Mouse (Mus musculus): ENCODE measurements around the gene Rbm5. TPM values are rescaled to one million over a fixed set of nuclear protein-coding genes. Genes with fewer than 3 reads are reported as not detected.

Gene Rbm5
- polyA plus RNA-seq, 1 experiment from 2014 or later, result 199 TPM

DNA sequence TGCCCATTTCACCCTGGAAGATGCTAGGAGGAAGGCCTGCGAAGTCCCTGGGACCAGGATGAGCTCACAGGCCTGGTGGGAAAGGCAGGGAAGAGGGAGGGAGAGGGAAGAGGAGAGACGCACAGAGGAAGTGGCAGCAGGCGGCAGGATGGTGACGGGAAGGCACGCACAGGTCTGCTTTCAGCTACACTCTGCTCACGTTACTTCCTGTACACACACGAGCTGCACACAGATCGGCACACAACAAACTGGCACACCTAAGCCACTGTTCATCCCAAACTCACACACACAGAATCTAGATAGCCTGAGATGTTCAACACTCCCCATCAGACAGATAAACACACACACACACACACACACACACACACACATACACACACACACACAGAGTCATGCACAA is 80.4 kb downstream of the Rbm5 start:
- Histone ChIP-seq H3K4me3 (replicated peaks; ENCODE audit: low read length) (no peak overlapping the region), H3K27ac (no peak overlapping the region), H3K9ac (no peak overlapping the region), H3K4me2 (replicated peaks) (no peak overlapping the region), H3K36me3 (replicated peaks; ENCODE audit: control insufficient read depth, insufficient read depth) (peaks cover 60% of the 10 kb centered on the region), H3K9me3 (ENCODE audit: control insufficient read depth, low read length) (no peaks in the 10 kb centered on the region), H3K4me1 (replicated peaks; ENCODE audit: control insufficient read depth, insufficient read depth, low read length) (no peaks in the 10 kb centered on the region), H3K27me3 (ENCODE audit: control insufficient read depth, insufficient read depth, low read length) (no peaks in the 10 kb centered on the region)
- WGBS, result 82% methylated on average over 8 of the region's 8 CpGs
- DNase-seq (ENCODE audit: low spot score) (no peak), ATAC-seq (ENCODE audit: low FRiP score) (no peak)

Other genes with a start within 250 kb of the Rbm5 start
- gene Tmem115, start 237.1 kb downstream of the Rbm5 start, polyA plus RNA-seq (2014; fragmentation: Nextera tagmentation; extraction: Ambion mirVana), result 47.1 and 51.7 TPM in 2 replicates
- 44.9 and 49.3 TPM in 2 replicates for gene Cyb561d2, start 228.8 kb downstream of the Rbm5 start, polyA plus RNA-seq (2014; fragmentation: Nextera tagmentation; extraction: Ambion mirVana)
- 65.8 and 71.4 TPM in 2 replicates for gene Nprl2, start 228.8 kb downstream of the Rbm5 start, polyA plus RNA-seq (2014; fragmentation: Nextera tagmentation; extraction: Ambion mirVana)
- gene Zmynd10, start 223.7 kb downstream of the Rbm5 start, polyA plus RNA-seq (2014; fragmentation: Nextera tagmentation; extraction: Ambion mirVana), result 3.3 TPM in 2 replicates
- gene Rassf1, start 219.4 kb downstream of the Rbm5 start, polyA plus RNA-seq (2014; fragmentation: Nextera tagmentation; extraction: Ambion mirVana), result 32.6 and 33.5 TPM in 2 replicates
- 115 and 130 TPM in 2 replicates for gene Tusc2, start 207.7 kb downstream of the Rbm5 start, polyA plus RNA-seq (2014; fragmentation: Nextera tagmentation; extraction: Ambion mirVana)
- 71.7 and 76.6 TPM in 2 replicates for gene Hyal2, start 203.1 kb downstream of the Rbm5 start, polyA plus RNA-seq (2014; fragmentation: Nextera tagmentation; extraction: Ambion mirVana)
- 3.1 and 4.9 TPM in 2 replicates for gene Hyal1, start 194.1 kb downstream of the Rbm5 start, polyA plus RNA-seq (2014; fragmentation: Nextera tagmentation; extraction: Ambion mirVana)
- 14.4 and 16.4 TPM in 2 replicates for gene Naa80, start 192.1 kb downstream of the Rbm5 start, polyA plus RNA-seq (2014; fragmentation: Nextera tagmentation; extraction: Ambion mirVana)
- 0.96 and 1.2 TPM in 2 replicates for gene Hyal3, start 190.2 kb downstream of the Rbm5 start, polyA plus RNA-seq (2014; fragmentation: Nextera tagmentation; extraction: Ambion mirVana)
- gene Ifrd2, start 183.4 kb downstream of the Rbm5 start, polyA plus RNA-seq (2014; fragmentation: Nextera tagmentation; extraction: Ambion mirVana), result 11.2 and 16.5 TPM in 2 replicates
- 4.2 and 4.5 TPM in 2 replicates for gene Sema3b, start 161.8 kb downstream of the Rbm5 start, polyA plus RNA-seq (2014; fragmentation: Nextera tagmentation; extraction: Ambion mirVana)
- gene Gnai2, start 135.6 kb downstream of the Rbm5 start, polyA plus RNA-seq (2014; fragmentation: Nextera tagmentation; extraction: Ambion mirVana), result 282 and 291 TPM in 2 replicates
- 48.3 and 48.5 TPM in 2 replicates for gene Slc38a3, start 101.5 kb downstream of the Rbm5 start, polyA plus RNA-seq (2014; fragmentation: Nextera tagmentation; extraction: Ambion mirVana)
- 1.3 TPM in 2 replicates for gene Gnat1, start 91.3 kb downstream of the Rbm5 start, polyA plus RNA-seq (2014; fragmentation: Nextera tagmentation; extraction: Ambion mirVana)
- gene Sema3f, start 60.5 kb downstream of the Rbm5 start, polyA plus RNA-seq (2014; fragmentation: Nextera tagmentation; extraction: Ambion mirVana), result 17.5 and 17.7 TPM in 2 replicates
- gene Rbm6, start 102.2 kb upstream of the Rbm5 start, polyA plus RNA-seq (2014; fragmentation: Nextera tagmentation; extraction: Ambion mirVana), result 79.2 and 80.4 TPM in 2 replicates
- gene Mon1a, start 117.2 kb upstream of the Rbm5 start, polyA plus RNA-seq (2014; fragmentation: Nextera tagmentation; extraction: Ambion mirVana), result 22.1 and 23.1 TPM in 2 replicates
- 0.95 and 1.2 TPM in 2 replicates for gene Mst1r, start 135.9 kb upstream of the Rbm5 start, polyA plus RNA-seq (2014; fragmentation: Nextera tagmentation; extraction: Ambion mirVana)
- not detected in 2 replicates for gene Actl11, start 157.5 kb upstream of the Rbm5 start, polyA plus RNA-seq (2014; fragmentation: Nextera tagmentation; extraction: Ambion mirVana)
- gene Camkv, start 164.7 kb upstream of the Rbm5 start, polyA plus RNA-seq (2014; fragmentation: Nextera tagmentation; extraction: Ambion mirVana), result 16.7 and 20.0 TPM in 2 replicates
- 8.4 and 8.6 TPM in 2 replicates for gene Traip, start 179.1 kb upstream of the Rbm5 start, polyA plus RNA-seq (2014; fragmentation: Nextera tagmentation; extraction: Ambion mirVana)
- gene Uba7, start 204.5 kb upstream of the Rbm5 start, polyA plus RNA-seq (2014; fragmentation: Nextera tagmentation; extraction: Ambion mirVana), result 5.5 and 8.7 TPM in 2 replicates
- 1.2 and 1.3 TPM in 2 replicates for gene Gm20661, start 212.1 kb upstream of the Rbm5 start, polyA plus RNA-seq (2014; fragmentation: Nextera tagmentation; extraction: Ambion mirVana)
- 16.3 and 18.1 TPM in 2 replicates for gene Inka1, start 214.9 kb upstream of the Rbm5 start, polyA plus RNA-seq (2014; fragmentation: Nextera tagmentation; extraction: Ambion mirVana)
- gene Cdhr4, start 221.5 kb upstream of the Rbm5 start, polyA plus RNA-seq (2014; fragmentation: Nextera tagmentation; extraction: Ambion mirVana), result 2.2 and 3.4 TPM in 2 replicates
- 0.68 TPM in 1 of 2 replicates, not detected in the other for gene Gm20662, start 225.4 kb upstream of the Rbm5 start, polyA plus RNA-seq (2014; fragmentation: Nextera tagmentation; extraction: Ambion mirVana)
- 55.4 and 60.7 TPM in 2 replicates for gene Ip6k1, start 231.5 kb upstream of the Rbm5 start, polyA plus RNA-seq (2014; fragmentation: Nextera tagmentation; extraction: Ambion mirVana)

Measured in hindbrain, embryonic 14.5 days (tissue).